Comparison of ENCODE assay signal across 7 mouse cellular contexts in the genomic region with DNA sequence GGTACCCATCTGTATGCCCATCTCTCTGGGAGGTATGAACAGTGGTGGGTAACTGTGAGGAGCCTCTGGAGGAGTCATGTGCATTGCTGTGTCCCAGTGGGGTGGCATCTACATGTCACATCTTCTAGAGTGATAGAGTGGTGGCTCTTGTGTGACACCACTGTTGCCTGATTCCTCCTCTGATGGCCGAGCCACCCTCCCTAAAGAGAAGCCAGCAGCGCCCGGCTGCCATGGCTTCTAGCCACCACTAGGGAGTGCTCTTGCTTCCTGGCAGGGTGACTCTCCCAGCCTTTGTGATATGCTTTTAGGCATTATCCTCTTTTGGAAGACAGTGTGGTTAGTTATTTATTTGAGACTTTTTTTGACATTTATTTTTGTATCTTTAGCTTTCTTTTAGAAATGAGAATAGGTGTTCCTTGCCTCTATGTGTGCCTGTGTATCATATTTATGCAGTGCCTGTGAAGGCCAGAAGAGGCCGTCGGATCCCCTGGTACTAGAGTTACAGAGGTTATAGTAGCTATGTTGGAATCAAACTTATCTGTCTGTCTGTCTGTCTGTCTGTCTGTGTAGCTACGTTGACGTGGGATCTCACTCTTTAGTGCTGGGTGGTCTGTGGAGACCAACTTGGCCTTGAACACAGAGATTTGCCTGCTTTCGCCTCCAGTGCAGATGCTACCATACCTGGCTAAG. TPM values are rescaled to one million over a fixed set of nuclear protein-coding genes. Genes with fewer than 3 reads are reported as not detected.
DNase-seq lines count a peak whose midpoint lies in the region; ATAC-seq lines count a peak whose summit lies in the region.

No protein-coding gene starts in this region.

- no peak overlapping the region for H3K4me3 ChIP-seq in intestine, embryonic 14.5 days (ENCODE audit: low read depth, low read length)
- H3K4me3 ChIP-seq in midbrain, embryonic 10.5 days = no peak overlapping the region

- H3K9me3 ChIP-seq in intestine, embryonic 14.5 days (ENCODE audit: control insufficient read depth, low read length) = no peaks in the 10 kb centered on the region
- H3K9me3 ChIP-seq in midbrain, embryonic 10.5 days (replicated peaks) = no peaks in the 10 kb centered on the region

- no peaks in the 10 kb centered on the region for H3K4me1 ChIP-seq in intestine, embryonic 14.5 days (replicated peaks; ENCODE audit: control insufficient read depth, insufficient read depth, low read length)
- peaks cover 13% of the 10 kb centered on the region for H3K4me1 ChIP-seq in midbrain, embryonic 10.5 days

- peak; percentile 74 for DNase-seq in ZHBTc4 (ENCODE audit: low read depth, low spot score)
- DNase-seq in cerebellum, postnatal 10 days = peak; percentile 85
- peak; percentile 77 for DNase-seq in gastrocnemius, adult 18-20 months (ENCODE audit: low spot score)
- DNase-seq in intestine, embryonic 14.5 days (ENCODE audit: low spot score) = peak; percentile 80
- peak; percentile 87 to 88 for DNase-seq in left cerebral cortex, postnatal 14 days (ENCODE audit: low spot score in 2 of 2)
- DNase-seq in midbrain, embryonic 10.5 days (ENCODE audit: low spot score) = peak; percentile 66
- DNase-seq in right cerebral cortex, postnatal 25 days = peak; percentile 81

- peak; percentile 25; the same call in 1 of the 2 replicates for ATAC-seq in intestine, embryonic 14.5 days (replicated peaks; ENCODE audit: low FRiP score, low TSS enrichment, low read depth)

- intact Hi-C loops in left cerebral cortex, postnatal 14 days (cut with DNase I) = loop anchor here (1.0 to 5.0 kb wide), 3 partner anchors 40 to 114 kb away; no protein-coding TSS in a partner anchor

- peaks cover 9% of the 10 kb centered on the region for H3K36me3 ChIP-seq in intestine, embryonic 14.5 days (ENCODE audit: control insufficient read depth, insufficient read depth, low read length)
- H3K36me3 ChIP-seq in midbrain, embryonic 10.5 days = peaks cover 25% of the 10 kb centered on the region

- no peaks in the 10 kb centered on the region for H3K27me3 ChIP-seq in intestine, embryonic 14.5 days (replicated peaks; ENCODE audit: control insufficient read depth, insufficient read depth, low read length)
- H3K27me3 ChIP-seq in midbrain, embryonic 10.5 days (ENCODE audit: low read depth, poor library complexity, severe bottlenecking) = no peaks in the 10 kb centered on the region

- no peak overlapping the region for H3K27ac ChIP-seq in intestine, embryonic 14.5 days (ENCODE audit: low read depth)
- H3K27ac ChIP-seq in midbrain, embryonic 10.5 days (replicated peaks) = peak overlapping the region; percentile 30; the same call in 1 of the 2 replicates

- no peak overlapping the region for H3K9ac ChIP-seq in intestine, embryonic 14.5 days (ENCODE audit: low read length)

- no peak overlapping the region for H3K4me2 ChIP-seq in intestine, embryonic 14.5 days (ENCODE audit: low read length)

- 48% methylated on average over 8 of the region's 8 CpGs for WGBS in intestine, embryonic 14.5 days
- WGBS in midbrain, embryonic 10.5 days = 49% methylated on average over 8 of the region's 8 CpGs

RNA-seq across cellular contexts. Expression of gene Poc1a, which starts 25.9 kb away (rescaled TPM):
- 1 to 10 TPM; 1.8 to 1.9 TPM for total RNA-seq in gastrocnemius, adult 18-20 months (2021)
- polyA plus RNA-seq in intestine, embryonic 14.5 days (2014; fragmentation: Nextera tagmentation; extraction: Ambion mirVana) = 29.1 and 29.6 TPM in 2 replicates
- 10 to 100 TPM; 17.7 to 19.3 TPM for total RNA-seq in left cerebral cortex, postnatal 14 days (2021)
- 38.1 and 46.6 TPM in 2 replicates for polyA plus RNA-seq in midbrain, embryonic 10.5 days (2016; fragmentation: Nextera tagmentation; extraction: Ambion mirVana)

RNA-seq across cellular contexts. Expression of gene Alas1, which starts 58.4 kb away (rescaled TPM):
- total RNA-seq in gastrocnemius, adult 18-20 months (2021) = 100 to 1,000 TPM; 206 to 228 TPM
- polyA plus RNA-seq in intestine, embryonic 14.5 days (2014; fragmentation: Nextera tagmentation; extraction: Ambion mirVana) = 102 and 109 TPM in 2 replicates
- total RNA-seq in left cerebral cortex, postnatal 14 days (2021) = 100 to 1,000 TPM; 140 to 154 TPM
- 71.1 and 82.7 TPM in 2 replicates for polyA plus RNA-seq in midbrain, embryonic 10.5 days (2016; fragmentation: Nextera tagmentation; extraction: Ambion mirVana)

Comparison
In these comparisons a context has a peak if more than half of its experiments do, and no peak if none do; other contexts are left out.
1. RNA of gene Poc1a, which starts 25.9 kb away (total RNA-seq): 17.7 to 19.3 TPM in left cerebral cortex, postnatal 14 days; 1.8 to 1.9 TPM in gastrocnemius, adult 18-20 months; every median in the first group is over 4 times any median in the second.
2. Peak in every context shown above with its lines, with median percentiles within 50 percentile points of each other: DNase-seq.